Mouse (Mus musculus) testis, adult 2 months (tissue): ENCODE measurements around the gene Noc4l.

ENCODE experiments used
- CTCF ChIP-seq: fragments of 200-500 bp; IDR thresholded peaks from 2 replicates; pipeline ENCODE4 v1.5.1; 2012; ENCODE audit warnings: low read depth, mild to moderate bottlenecking, inconsistent platforms, low read length, moderate library complexity; ENCODE audit not compliant: control insufficient read depth, insufficient read depth, insufficient replicate concordance
- POLR2A ChIP-seq: fragments of 200-500 bp; IDR thresholded peaks from 2 replicates; pipeline ENCODE4 v1.6.1; 2012; ENCODE audit warnings: low read depth, mild to moderate bottlenecking, inconsistent platforms, low read length, moderate library complexity; ENCODE audit not compliant: control insufficient read depth

DNA sequence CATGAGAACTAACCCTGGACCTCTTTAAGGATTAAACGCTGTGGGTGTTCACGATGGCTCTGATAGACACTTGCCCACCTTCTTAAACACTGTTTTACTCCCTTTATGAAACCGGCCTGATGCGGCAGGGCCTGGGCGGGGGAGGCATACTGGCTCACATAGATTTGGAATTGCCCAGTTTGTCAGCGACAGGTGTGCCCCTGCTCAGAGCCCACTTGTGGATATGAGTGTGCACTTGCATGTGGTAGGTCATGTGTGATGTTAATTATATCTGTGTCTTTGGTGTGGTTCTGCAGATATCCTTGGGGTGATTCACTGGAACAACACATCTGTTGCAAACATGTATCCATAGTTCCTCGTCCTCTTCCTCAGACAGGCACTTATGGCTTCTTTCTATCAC is 42.7 kb downstream of the Noc4l start:
- TF ChIP-seq POLR2A (no peak), CTCF (no peak)
